Mouse (Mus musculus): ENCODE results near the gene Ptpru. TPM values are rescaled to one million over a fixed set of nuclear protein-coding genes. Genes with fewer than 3 reads are reported as not detected.

Ptpru gene
- total RNA-seq, 2 experiments from 2014 or later: 3.2 to 6.8 TPM

- peak; percentile 10 to 24 for DNase-seq
- intact Hi-C loops (cut with DNase I): loop anchor here (2.0 to 5.0 kb wide), 4 partner anchors 40 to 760 kb away; partner anchors contain the start of gene Ptpru
Measured at GRCm38 (mm10) chr4:131722121-131722841, 115.8 kb downstream of the Ptpru start.

- DNase-seq: no peak
- intact Hi-C loops (cut with DNase I): no loop called here
Measured at GRCm38 (mm10) chr4:131719151-131719550, 118.9 kb downstream of the Ptpru start.

Other genes starting within 250 kb of the Ptpru start
- gene Mecr, start 5.2 kb upstream of the Ptpru start, total RNA-seq (2021): 10 to 100 TPM; 29.7 to 30.4 TPM
- gene Srsf4, start 35.3 kb upstream of the Ptpru start, total RNA-seq (2021): 10 to 100 TPM; 39.4 to 42.4 TPM
- gene Tmem200b, start 83.5 kb upstream of the Ptpru start, total RNA-seq (2021): 10 to 100 TPM in 1 of 2 experiments, 1 to 10 TPM in 1; 9.5 to 12.8 TPM
- gene Gm10300, start 236.4 kb upstream of the Ptpru start, total RNA-seq (2021): under 1 TPM; 0.15 to 0.19 TPM
- 100 to 1,000 TPM; 216 to 281 TPM for gene Epb41, start 237.0 kb upstream of the Ptpru start, total RNA-seq (2021)

Data from heart, postnatal 14 days (tissue).